Mouse (Mus musculus) heart, postnatal 0 days (tissue): ENCODE measurements around the gene Cdk5rap1.

Source experiments
- CTCF ChIP-seq: IDR thresholded peaks from 2 replicates; pipeline ENCODE4 v1.5.1; 2016; ENCODE audit warnings: antibody characterized with exemption, control low read depth, low read depth
- EP300 ChIP-seq: IDR thresholded peaks from 2 replicates; pipeline ENCODE4 v1.6.1; 2016; ENCODE audit warnings: antibody characterized with exemption, low read depth

DNA sequence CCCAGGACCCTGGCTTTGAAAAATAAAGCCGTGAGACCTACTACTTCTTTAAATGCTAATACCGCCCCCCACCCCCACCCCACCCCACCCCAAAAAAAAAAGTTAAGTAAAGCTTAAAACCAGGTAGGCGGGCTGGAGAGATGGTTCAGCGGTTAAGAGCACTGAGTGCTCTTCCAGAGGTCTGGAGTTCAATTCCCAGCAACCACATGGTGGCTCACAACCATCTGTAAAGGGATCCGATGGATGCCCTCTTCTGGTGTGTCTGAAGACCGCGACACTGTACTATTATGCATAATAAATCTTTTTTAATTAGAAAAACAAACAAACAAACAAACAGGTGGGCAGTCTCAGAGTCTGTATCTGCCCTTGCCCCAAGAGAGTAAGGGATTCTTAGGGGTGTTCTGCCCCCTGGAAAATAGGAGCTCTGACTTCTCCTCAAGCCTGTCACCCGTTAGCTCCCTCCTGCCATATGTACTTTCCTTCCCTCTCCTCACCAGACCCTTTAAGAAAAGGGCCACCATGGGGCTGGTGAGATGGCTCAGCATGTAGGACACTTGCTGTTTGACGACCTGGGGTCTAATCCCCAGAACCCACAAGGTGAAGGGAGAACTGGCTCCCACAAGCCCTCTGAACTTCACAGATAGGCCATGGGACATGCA, at the start of gene Cdk5rap1:
- TF ChIP-seq CTCF (no peak; the same call in 1 of the 2 replicates), EP300 (no peak)
